Mouse (Mus musculus): ENCODE measurements around the gene Mydgf. TPM values are rescaled to one million over a fixed set of nuclear protein-coding genes. Genes with fewer than 3 reads are reported as not detected.

Mydgf gene
- polyA plus RNA-seq, 1 experiment from 2014 or later: 94.7 TPM

Small RNAs within 50 kb of the gene (microRNA-seq; reads per million reads assigned to microRNA genes)
- gene Gm44397: not detected

Other genes with a start within 250 kb of the Mydgf start
- gene Zfp119b, start 234.4 kb downstream of the Mydgf start, polyA plus RNA-seq (2014; fragmentation: Nextera tagmentation; extraction: Ambion mirVana): 4.6 and 7.7 TPM in 2 replicates
- gene Ebi3, start 231.3 kb downstream of the Mydgf start, polyA plus RNA-seq (2014; fragmentation: Nextera tagmentation; extraction: Ambion mirVana): 2.7 and 3.1 TPM in 2 replicates
- gene Yju2, start 224.8 kb downstream of the Mydgf start, polyA plus RNA-seq (2014; fragmentation: Nextera tagmentation; extraction: Ambion mirVana): 20.8 and 21.8 TPM in 2 replicates
- 12.1 and 16.6 TPM in 2 replicates for gene Shd, start 213.5 kb downstream of the Mydgf start, polyA plus RNA-seq (2014; fragmentation: Nextera tagmentation; extraction: Ambion mirVana)
- gene Fsd1, start 197.4 kb downstream of the Mydgf start, polyA plus RNA-seq (2014; fragmentation: Nextera tagmentation; extraction: Ambion mirVana): 13.7 and 17.6 TPM in 2 replicates
- 19.7 and 23.8 TPM in 2 replicates for gene Stap2, start 178.3 kb downstream of the Mydgf start, polyA plus RNA-seq (2014; fragmentation: Nextera tagmentation; extraction: Ambion mirVana)
- 97.9 and 102 TPM in 2 replicates for gene Mpnd, start 178.2 kb downstream of the Mydgf start, polyA plus RNA-seq (2014; fragmentation: Nextera tagmentation; extraction: Ambion mirVana)
- 127 and 136 TPM in 2 replicates for gene Sh3gl1, start 147.3 kb downstream of the Mydgf start, polyA plus RNA-seq (2014; fragmentation: Nextera tagmentation; extraction: Ambion mirVana)
- gene Chaf1a, start 143.5 kb downstream of the Mydgf start, polyA plus RNA-seq (2014; fragmentation: Nextera tagmentation; extraction: Ambion mirVana): 19.2 and 19.6 TPM in 2 replicates
- 41.5 and 41.9 TPM in 2 replicates for gene Ubxn6, start 108.9 kb downstream of the Mydgf start, polyA plus RNA-seq (2014; fragmentation: Nextera tagmentation; extraction: Ambion mirVana)
- 94.8 and 96.5 TPM in 2 replicates for gene Hdgfl2, start 104.3 kb downstream of the Mydgf start, polyA plus RNA-seq (2014; fragmentation: Nextera tagmentation; extraction: Ambion mirVana)
- gene Plin4, start 74.1 kb downstream of the Mydgf start, polyA plus RNA-seq (2014; fragmentation: Nextera tagmentation; extraction: Ambion mirVana): 0.15 and 0.27 TPM in 2 replicates
- gene Plin5, start 66.3 kb downstream of the Mydgf start, polyA plus RNA-seq (2014; fragmentation: Nextera tagmentation; extraction: Ambion mirVana): 0.53 and 0.64 TPM in 2 replicates
- gene Lrg1, start 61.9 kb downstream of the Mydgf start, polyA plus RNA-seq (2014; fragmentation: Nextera tagmentation; extraction: Ambion mirVana): 0.18 TPM in 1 of 2 replicates, not detected in the other
- gene Sema6b, start 43.6 kb downstream of the Mydgf start, polyA plus RNA-seq (2014; fragmentation: Nextera tagmentation; extraction: Ambion mirVana): 1.1 and 1.3 TPM in 2 replicates
- gene Tnfaip8l1, start 21.4 kb downstream of the Mydgf start, polyA plus RNA-seq (2014; fragmentation: Nextera tagmentation; extraction: Ambion mirVana): 13.3 and 13.7 TPM in 2 replicates
- 30.2 and 30.5 TPM in 2 replicates for gene Dpp9, start 35.0 kb upstream of the Mydgf start, polyA plus RNA-seq (2014; fragmentation: Nextera tagmentation; extraction: Ambion mirVana)
- gene Fem1a, start 72.9 kb upstream of the Mydgf start, polyA plus RNA-seq (2014; fragmentation: Nextera tagmentation; extraction: Ambion mirVana): 13.4 and 13.5 TPM in 2 replicates
- gene Ticam1, start 92.9 kb upstream of the Mydgf start, polyA plus RNA-seq (2014; fragmentation: Nextera tagmentation; extraction: Ambion mirVana): 7.0 and 8.1 TPM in 2 replicates
- 70.1 and 76.6 TPM in 2 replicates for gene Plin3, start 109.0 kb upstream of the Mydgf start, polyA plus RNA-seq (2014; fragmentation: Nextera tagmentation; extraction: Ambion mirVana)
- not detected in 2 replicates for gene Arrdc5, start 116.4 kb upstream of the Mydgf start, polyA plus RNA-seq (2014; fragmentation: Nextera tagmentation; extraction: Ambion mirVana)
- gene Uhrf1, start 119.4 kb upstream of the Mydgf start, polyA plus RNA-seq (2014; fragmentation: Nextera tagmentation; extraction: Ambion mirVana): 77.6 and 85.2 TPM in 2 replicates
- gene Kdm4b, start 142.1 kb upstream of the Mydgf start, polyA plus RNA-seq (2014; fragmentation: Nextera tagmentation; extraction: Ambion mirVana): 28.9 and 34.9 TPM in 2 replicates

All from stomach, embryonic 14.5 days (tissue).